Mouse (Mus musculus) liver, embryonic 12.5 days (tissue): Measurements from ENCODE around the gene Exoc2. TPM values are rescaled to one million over a fixed set of nuclear protein-coding genes. Genes with fewer than 3 reads are reported as not detected.

ENCODE experiments used
- polyA plus RNA-seq: library from polyadenylated mRNA; unstranded; fragments of >200 nt; fragmentation: Nextera tagmentation; extraction: Ambion mirVana; gene quantifications from 2 replicates; pipeline ENCODE4 v1.2.1, GENCODE M21; 2016

Gene Exoc2
- polyA plus RNA-seq, 1 experiment from 2014 or later: 20.7 TPM

Other genes with a start within 250 kb of the Exoc2 start
- gene Irf4, start 224.9 kb downstream of the Exoc2 start, polyA plus RNA-seq: 0.05 TPM in 1 of 2 replicates, not detected in the other
- gene Hus1b, start 26.3 kb downstream of the Exoc2 start, polyA plus RNA-seq: 0.10 TPM in 1 of 2 replicates, not detected in the other
- gene Gm5447, start 111 bp upstream of the Exoc2 start, polyA plus RNA-seq: not detected in 2 replicates